Mouse (Mus musculus) stomach, postnatal 0 days (tissue): ENCODE data around the gene Pak1.

Experiments used
- CTCF ChIP-seq: IDR thresholded peaks from 2 replicates; pipeline ENCODE4 v1.5.1; 2016; ENCODE audit warnings: antibody characterized with exemption, low read depth, mild to moderate bottlenecking, moderate library complexity
- EP300 ChIP-seq: optimal IDR thresholded peaks from 2 replicates; pipeline ENCODE3; 2016; ENCODE audit warnings: antibody characterized with exemption

- TF ChIP-seq CTCF (no peak), EP300 (no peak)
Observed at GRCm38 (mm10) chr7:97914833-97915516, 126.6 kb downstream of the Pak1 start.
